Mouse (Mus musculus) heart, adult 2 months (tissue): ENCODE measurements around the gene Tspan9.

Experiments
- CTCF ChIP-seq: fragments of 200-600 bp; IDR thresholded peaks from 2 replicates; pipeline ENCODE4 v1.8.1; 2022; ENCODE audit warnings: antibody characterized with exemption, mild to moderate bottlenecking, moderate library complexity
- POLR2A ChIP-seq: fragments of 200-500 bp; IDR thresholded peaks from 2 replicates; pipeline ENCODE4 v1.6.1; 2011; ENCODE audit warnings: mild to moderate bottlenecking, low read depth, low read length, control low read depth; ENCODE audit not compliant: insufficient read depth

DNA sequence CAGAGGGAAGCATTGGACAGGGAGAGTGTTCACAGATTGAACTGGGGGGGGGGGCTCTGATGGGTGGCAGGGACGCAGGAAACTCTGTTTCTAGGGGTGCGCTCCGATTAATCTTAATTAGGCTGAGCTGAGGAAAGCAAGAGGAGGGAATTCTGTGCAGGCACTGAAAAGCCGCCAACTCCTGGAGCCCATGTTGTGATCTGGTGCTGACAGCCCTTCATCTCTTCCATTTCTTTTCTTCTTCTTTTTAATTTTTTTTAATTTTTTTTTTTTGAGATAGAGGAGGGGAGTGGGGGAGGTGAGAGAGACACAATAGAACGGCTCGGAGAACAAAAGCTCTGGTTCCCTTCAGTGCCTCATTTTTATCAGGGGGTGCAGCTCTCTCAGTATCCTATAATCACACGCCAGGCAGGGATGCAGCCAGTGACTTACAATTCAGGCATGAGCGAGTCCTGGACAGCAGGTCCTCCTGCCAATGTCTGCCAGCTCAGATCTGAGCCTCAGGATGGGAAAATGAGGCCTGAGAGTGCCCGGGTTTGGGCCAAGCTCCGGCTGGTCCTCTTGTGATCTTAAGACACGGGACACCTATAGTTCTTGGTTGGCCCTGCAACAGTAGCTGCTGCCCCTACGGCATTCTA, 72.4 kb downstream of the Tspan9 start:
- TF ChIP-seq CTCF (no peak), POLR2A (no peak)
